ENCODE assay signal across 9 mouse cellular contexts in genomic region chr10:80399973-80400703, GRCm38 (mm10). TPM values are rescaled to one million over a fixed set of nuclear protein-coding genes. Genes with fewer than 3 reads are reported as not detected.
A peak's percentile ranks its signal among the peaks of the same experiment; 100 is the strongest.
DNase-seq lines count a peak whose midpoint lies in the region; ATAC-seq and TF ChIP-seq lines count a peak whose summit lies in the region.
"Had no signal": no experiment of that assay in that cellular context is flagged by ENCODE, and none has a peak within 500 bp of the region (broad histone marks: within the 10 kb centered on the region; RNA-seq: fewer than 3 reads in every experiment).

No protein-coding gene starts in this region.

- peak overlapping the region; percentile 89 for H3K27ac ChIP-seq in left cerebral cortex, adult 2 months
- peak overlapping the region; percentile 99 for H3K27ac ChIP-seq in embryonic facial prominence, embryonic 11.5 days (replicated peaks; ENCODE audit: low read depth, low read length)
- H3K27ac ChIP-seq in intestine, embryonic 14.5 days (ENCODE audit: low read depth): peak overlapping the region; percentile 99
- H3K27ac ChIP-seq in neural tube, embryonic 14.5 days (ENCODE audit: low read depth, low read length): peak overlapping the region; percentile 82

- no peaks in the 10 kb centered on the region for H3K9me3 ChIP-seq in embryonic facial prominence, embryonic 11.5 days (replicated peaks; ENCODE audit: control insufficient read depth, low read length)
- H3K9me3 ChIP-seq in intestine, embryonic 14.5 days (ENCODE audit: control insufficient read depth, low read length): no peaks in the 10 kb centered on the region
- H3K9me3 ChIP-seq in neural tube, embryonic 14.5 days (ENCODE audit: control insufficient read depth, low read length): no peaks in the 10 kb centered on the region

- peak overlapping the region; percentile 61 for H3K9ac ChIP-seq in embryonic facial prominence, embryonic 11.5 days (replicated peaks; ENCODE audit: low read length)
- H3K9ac ChIP-seq in intestine, embryonic 14.5 days (ENCODE audit: low read length): peak overlapping the region; percentile 96
- H3K9ac ChIP-seq in neural tube, embryonic 14.5 days (replicated peaks; ENCODE audit: low read depth, low read length): peak overlapping the region; percentile 60

- peak overlapping the region; percentile 78 for H3K4me3 ChIP-seq in left cerebral cortex, adult 2 months
- H3K4me3 ChIP-seq in embryonic facial prominence, embryonic 11.5 days (ENCODE audit: low read depth, low read length): peak overlapping the region; percentile 71
- peak overlapping the region; percentile 72 for H3K4me3 ChIP-seq in intestine, embryonic 14.5 days (ENCODE audit: low read depth, low read length)
- peak overlapping the region; percentile 67 for H3K4me3 ChIP-seq in neural tube, embryonic 14.5 days (ENCODE audit: low read depth, low read length)

- WGBS in embryonic facial prominence, embryonic 11.5 days: 16% methylated on average over 17 of the region's 17 CpGs
- WGBS in intestine, embryonic 14.5 days: 15% methylated on average over 17 of the region's 17 CpGs
- 16% methylated on average over 17 of the region's 17 CpGs for WGBS in neural tube, embryonic 14.5 days

- peaks cover 12% of the 10 kb centered on the region for H3K36me3 ChIP-seq in embryonic facial prominence, embryonic 11.5 days (replicated peaks; ENCODE audit: control insufficient read depth, insufficient read depth, low read depth, low read length)
- peaks cover 48% of the 10 kb centered on the region for H3K36me3 ChIP-seq in intestine, embryonic 14.5 days (ENCODE audit: control insufficient read depth, insufficient read depth, low read length)
- H3K36me3 ChIP-seq in neural tube, embryonic 14.5 days (ENCODE audit: control insufficient read depth, insufficient read depth, low read length): peaks cover 26% of the 10 kb centered on the region

- H3K4me2 ChIP-seq in embryonic facial prominence, embryonic 11.5 days (ENCODE audit: low read depth, low read length): peak overlapping the region; percentile 71
- peak overlapping the region; percentile 81 for H3K4me2 ChIP-seq in intestine, embryonic 14.5 days (ENCODE audit: low read length)
- peak overlapping the region; percentile 74 for H3K4me2 ChIP-seq in neural tube, embryonic 14.5 days (ENCODE audit: low read depth, low read length)

- H3K27me3 ChIP-seq in embryonic facial prominence, embryonic 11.5 days (ENCODE audit: control insufficient read depth, insufficient read depth, low read length): no peaks in the 10 kb centered on the region
- no peaks in the 10 kb centered on the region for H3K27me3 ChIP-seq in intestine, embryonic 14.5 days (replicated peaks; ENCODE audit: control insufficient read depth, insufficient read depth, low read length)
- H3K27me3 ChIP-seq in neural tube, embryonic 14.5 days (ENCODE audit: control insufficient read depth, insufficient read depth, low read length): no peaks in the 10 kb centered on the region

- no peak for ATAC-seq in embryonic facial prominence, embryonic 11.5 days (replicated peaks; ENCODE audit: insufficient number of reproducible peaks, low FRiP score, low TSS enrichment, low read depth)
- ATAC-seq in intestine, embryonic 14.5 days (replicated peaks; ENCODE audit: low FRiP score, low TSS enrichment, low read depth): no peak
- ATAC-seq in neural tube, embryonic 14.5 days (ENCODE audit: low read depth): no peak

- intact Hi-C loops in left cerebral cortex, adult 2 months (cut with DNase I): no loop called here
- intact Hi-C loops in left cerebral cortex, postnatal 36 days (cut with DNase I): loop anchor here (1.0 kb wide), 1 partner anchor 13 kb away; the partner anchor contains the start of gene Mex3d

- no peak for TF ChIP-seq CTCF in left cerebral cortex, adult 2 months (IDR thresholded peaks at IDR 0.05)

- no peak for DNase-seq in left cerebral cortex, adult 2 months (ENCODE audit: extremely low spot score in 1 of 2, low spot score in 2 of 2)
- no peak for DNase-seq in left cerebral cortex, postnatal 36 days (ENCODE audit: low spot score in 2 of 2)
- no peak for DNase-seq in embryonic facial prominence, embryonic 11.5 days (ENCODE audit: low spot score)
- DNase-seq in intestine, embryonic 14.5 days (ENCODE audit: low spot score): no peak
- no peak for DNase-seq in right cerebral cortex, postnatal 25 days
- DNase-seq in B cell, adult 2 months: no peak
- DNase-seq in kidney, adult 11 months: no peak

- H3K4me1 ChIP-seq in embryonic facial prominence, embryonic 11.5 days (ENCODE audit: control insufficient read depth, insufficient read depth, low read length): no peaks in the 10 kb centered on the region; the same call in 1 of the 2 replicates
- peaks cover 21% of the 10 kb centered on the region for H3K4me1 ChIP-seq in intestine, embryonic 14.5 days (replicated peaks; ENCODE audit: control insufficient read depth, insufficient read depth, low read length)
- H3K4me1 ChIP-seq in neural tube, embryonic 14.5 days (ENCODE audit: control insufficient read depth, insufficient read depth, low read length): peaks cover 20% of the 10 kb centered on the region

RNA-seq across cellular contexts. Expression of gene Mbd3, which starts 0.8 kb away (rescaled TPM):
- total RNA-seq in left cerebral cortex, adult 2 months (2021): 100 to 1,000 TPM; 139 to 150 TPM
- total RNA-seq in left cerebral cortex, postnatal 36 days (2021): 100 to 1,000 TPM; 147 to 150 TPM
- 241 and 259 TPM in 2 replicates for polyA plus RNA-seq in embryonic facial prominence, embryonic 11.5 days (2014; fragmentation: Nextera tagmentation; extraction: Ambion mirVana)
- polyA plus RNA-seq in intestine, embryonic 14.5 days (2014; fragmentation: Nextera tagmentation; extraction: Ambion mirVana): 203 and 206 TPM in 2 replicates
- polyA plus RNA-seq in neural tube, embryonic 14.5 days (2014; fragmentation: Nextera tagmentation; extraction: Ambion mirVana): 162 and 166 TPM in 2 replicates

RNA-seq across cellular contexts. Expression of gene Uqcr11, which starts 6.5 kb away (rescaled TPM):
- total RNA-seq in left cerebral cortex, adult 2 months (2021): 100 to 1,000 TPM; 373 to 394 TPM
- total RNA-seq in left cerebral cortex, postnatal 36 days (2021): 100 to 1,000 TPM; 411 to 444 TPM
- polyA plus RNA-seq in embryonic facial prominence, embryonic 11.5 days (2014; fragmentation: Nextera tagmentation; extraction: Ambion mirVana): 377 and 460 TPM in 2 replicates
- polyA plus RNA-seq in intestine, embryonic 14.5 days (2014; fragmentation: Nextera tagmentation; extraction: Ambion mirVana): 941 and 1,108 TPM in 2 replicates
- polyA plus RNA-seq in neural tube, embryonic 14.5 days (2014; fragmentation: Nextera tagmentation; extraction: Ambion mirVana): 674 and 791 TPM in 2 replicates

RNA-seq across cellular contexts. Expression of gene Mex3d, which starts 12.7 kb away (rescaled TPM):
- total RNA-seq in left cerebral cortex, adult 2 months (2021): 10 to 100 TPM; 19.2 to 20.6 TPM
- total RNA-seq in left cerebral cortex, postnatal 36 days (2021): 10 to 100 TPM; 18.1 to 23.4 TPM
- polyA plus RNA-seq in embryonic facial prominence, embryonic 11.5 days (2014; fragmentation: Nextera tagmentation; extraction: Ambion mirVana): 10.3 and 12.9 TPM in 2 replicates
- 5.3 and 6.7 TPM in 2 replicates for polyA plus RNA-seq in intestine, embryonic 14.5 days (2014; fragmentation: Nextera tagmentation; extraction: Ambion mirVana)
- polyA plus RNA-seq in neural tube, embryonic 14.5 days (2014; fragmentation: Nextera tagmentation; extraction: Ambion mirVana): 11.5 and 12.2 TPM in 2 replicates

RNA-seq across cellular contexts. Expression of gene Tcf3, which starts 33.3 kb away (rescaled TPM):
- total RNA-seq in left cerebral cortex, adult 2 months (2021): 10 to 100 TPM; 28.9 to 30.1 TPM
- total RNA-seq in left cerebral cortex, postnatal 36 days (2021): 10 to 100 TPM; 26.0 to 28.3 TPM
- polyA plus RNA-seq in embryonic facial prominence, embryonic 11.5 days (2014; fragmentation: Nextera tagmentation; extraction: Ambion mirVana): 174 and 178 TPM in 2 replicates
- 106 and 114 TPM in 2 replicates for polyA plus RNA-seq in intestine, embryonic 14.5 days (2014; fragmentation: Nextera tagmentation; extraction: Ambion mirVana)
- polyA plus RNA-seq in neural tube, embryonic 14.5 days (2014; fragmentation: Nextera tagmentation; extraction: Ambion mirVana): 30.4 and 42.1 TPM in 2 replicates

RNA-seq across cellular contexts. Expression of gene Plk5, which starts 43.9 kb away (rescaled TPM):
- 10 to 100 TPM; 27.3 to 37.9 TPM for total RNA-seq in left cerebral cortex, adult 2 months (2021)
- total RNA-seq in left cerebral cortex, postnatal 36 days (2021): 10 to 100 TPM; 16.9 to 33.1 TPM
- polyA plus RNA-seq in embryonic facial prominence, embryonic 11.5 days (2014; fragmentation: Nextera tagmentation; extraction: Ambion mirVana): 0.26 and 0.52 TPM in 2 replicates
- 0.22 and 0.32 TPM in 2 replicates for polyA plus RNA-seq in intestine, embryonic 14.5 days (2014; fragmentation: Nextera tagmentation; extraction: Ambion mirVana)
- 2.4 and 3.4 TPM in 2 replicates for polyA plus RNA-seq in neural tube, embryonic 14.5 days (2014; fragmentation: Nextera tagmentation; extraction: Ambion mirVana)
- total RNA-seq: neutrophil, adult 5-6 weeks had no signal
